Mouse (Mus musculus) heart, adult 10 weeks (tissue): ENCODE results near the gene Adtrp. TPM values are rescaled to one million over a fixed set of nuclear protein-coding genes. Genes with fewer than 3 reads are reported as not detected.

Source experiments
- polyA plus RNA-seq: library from polyadenylated mRNA; stranded (reverse); fragments of 350-450 nt; fragmentation: Illumina TruSeq; extraction: RNeasy Lipid Tissue Mini Kit (QIAGEN cat#74804); gene quantifications from one replicate; pipeline ENCODE4 v1.2.3, GENCODE M21; 2014; ENCODE audit warnings: low read depth, low replicate concordance

Gene Adtrp
- 4.4 TPM for polyA plus RNA-seq

DNA sequence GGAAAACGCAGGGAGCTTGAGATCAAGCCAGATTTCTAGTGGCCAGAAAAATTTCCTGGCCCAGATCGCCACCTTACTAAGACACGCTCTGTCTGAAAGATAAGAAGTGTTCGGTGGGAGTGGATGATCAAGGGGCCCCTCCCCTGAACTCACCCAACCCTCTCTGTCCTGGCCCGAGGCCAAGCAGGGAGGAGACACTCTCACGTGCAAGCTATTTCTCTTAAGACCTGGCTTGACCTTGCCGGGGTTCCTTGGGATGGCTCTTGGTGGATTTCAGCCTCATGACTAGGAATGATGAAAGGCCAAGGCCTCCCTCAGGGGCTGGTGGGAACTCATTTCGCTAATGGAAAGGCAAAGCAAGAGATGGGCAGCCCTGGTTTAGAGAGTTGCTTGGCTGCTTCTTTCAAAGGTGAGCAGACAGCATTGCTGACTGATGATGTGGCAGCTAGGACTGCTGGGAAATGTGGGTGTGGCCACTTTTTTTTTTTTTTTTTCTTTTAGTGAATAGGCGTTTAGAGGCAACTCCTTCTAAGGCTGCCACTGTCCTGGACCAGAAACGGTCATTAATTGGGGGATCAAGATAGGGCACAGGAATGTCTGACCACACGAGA lies at the start of gene Adtrp:
Adtrp (minus strand) TSS at position 169 of the 611 bp plus-strand sequence.

Other genes starting within 250 kb of the Adtrp start
- 8.4 TPM for gene Tmem170b, start 241.8 kb downstream of the Adtrp start, polyA plus RNA-seq
- gene Hivep1, start 204.3 kb upstream of the Adtrp start, polyA plus RNA-seq: 15.1 TPM